Mouse (Mus musculus) brain, embryonic 14.5 days (tissue): ENCODE results near the gene Cyp1b1.

Source experiments
- CTCF ChIP-seq: fragments of 200-500 bp; IDR thresholded peaks from 2 replicates; pipeline ENCODE4 v1.5.1; 2012; ENCODE audit warnings: inconsistent platforms, mild to moderate bottlenecking, moderate library complexity, borderline replicate concordance; ENCODE audit not compliant: insufficient read depth, insufficient read length; ENCODE audit errors: extremely low read depth
- POLR2A ChIP-seq: fragments of 200-500 bp; IDR thresholded peaks from 2 replicates; pipeline ENCODE4 v1.6.1; 2012; ENCODE audit warnings: mild to moderate bottlenecking, inconsistent platforms, borderline replicate concordance; ENCODE audit not compliant: poor library complexity, insufficient read depth, insufficient read length, severe bottlenecking; ENCODE audit errors: extremely low read depth

DNA sequence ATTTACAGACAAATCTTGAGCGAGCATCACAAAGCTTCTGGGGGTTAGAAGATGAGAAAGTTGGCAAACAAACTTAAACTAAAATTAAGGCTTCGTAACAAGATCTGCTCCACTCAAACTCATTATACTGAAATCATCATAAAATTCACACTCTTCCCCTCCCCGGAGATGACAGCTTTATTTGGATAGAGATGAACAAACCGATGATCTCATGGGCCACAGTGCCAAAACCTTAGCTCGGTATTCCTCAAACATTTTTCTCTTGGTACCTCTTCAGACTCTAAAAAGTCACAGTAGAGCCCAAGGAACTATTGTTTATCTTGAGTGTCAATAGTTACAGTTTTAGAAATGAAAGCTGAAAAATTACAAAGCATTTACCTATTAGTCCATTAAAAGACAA lies 11.8 kb upstream of the Cyp1b1 start:
- no peak for TF ChIP-seq POLR2A
- TF ChIP-seq CTCF, result no peak
